Mouse (Mus musculus) thymus, adult 2 months (tissue): Measurements from ENCODE around the gene Khk.

ENCODE experiments used
- CTCF ChIP-seq: fragments of 200-500 bp; IDR thresholded peaks from 2 replicates; pipeline ENCODE4 v1.5.1; 2012; ENCODE audit warnings: mild to moderate bottlenecking, control low read depth, low read length, moderate library complexity, borderline replicate concordance; ENCODE audit not compliant: control insufficient read depth, poor library complexity, insufficient read depth; ENCODE audit errors: extremely low read depth
- POLR2A ChIP-seq: fragments of 200-500 bp; IDR thresholded peaks from 2 replicates; pipeline ENCODE4 v1.6.1; 2012; ENCODE audit warnings: mild to moderate bottlenecking, low read length, control low read depth, moderate library complexity; ENCODE audit not compliant: control insufficient read depth, poor library complexity, insufficient read depth; ENCODE audit errors: extremely low read depth

- no peak for TF ChIP-seq POLR2A
- no peak for TF ChIP-seq CTCF
Measured at GRCm38 (mm10) chr5:30952551-30952950, 31.3 kb downstream of the Khk start.
